Mouse (Mus musculus) embryonic facial prominence, embryonic 13.5 days (tissue): ENCODE data around the gene Ermp1. TPM values are rescaled to one million over a fixed set of nuclear protein-coding genes. Genes with fewer than 3 reads are reported as not detected.

Experiments
- ATAC-seq: fragments of 200-750 bp; cut with Nextera tagmentation; 2 replicates; pipeline ENCODE4 v1.8.0; 2017; ENCODE audit warnings: low read depth; ENCODE audit not compliant: insufficient number of reproducible peaks, insufficient read depth, low FRiP score, low TSS enrichment
- H3K27ac ChIP-seq: fragments of 300-500 bp; sonication (generic); 2 replicates; pipeline ENCODE4 v1.5.1; 2015; ENCODE audit warnings: moderate library complexity, mild to moderate bottlenecking, inconsistent platforms
- H3K27me3 ChIP-seq: fragments of 300-500 bp; sonication (generic); 2 replicates; pipeline ENCODE4 v1.6.1; 2015; ENCODE audit warnings: mild to moderate bottlenecking, inconsistent platforms
- H3K36me3 ChIP-seq: fragments of 300-500 bp; sonication (generic); 2 replicates; pipeline ENCODE4 v1.6.1; 2015; ENCODE audit warnings: mild to moderate bottlenecking, inconsistent platforms
- H3K4me1 ChIP-seq: fragments of 300-500 bp; sonication (generic); 2 replicates; pipeline ENCODE4 v1.6.1; 2015; ENCODE audit warnings: inconsistent platforms
- H3K4me2 ChIP-seq: fragments of 300-500 bp; sonication (generic); 2 replicates; pipeline ENCODE4 v1.6.1; 2015; ENCODE audit warnings: moderate library complexity, mild to moderate bottlenecking, inconsistent platforms
- H3K4me3 ChIP-seq: fragments of 300-500 bp; sonication (generic); 2 replicates; pipeline ENCODE4 v1.5.1; 2015; ENCODE audit warnings: mild to moderate bottlenecking, inconsistent platforms
- H3K9ac ChIP-seq: fragments of 300-500 bp; sonication (generic); 2 replicates; pipeline ENCODE4 v1.6.1; 2015; ENCODE audit warnings: mild to moderate bottlenecking, inconsistent platforms
- H3K9me3 ChIP-seq: fragments of 300-500 bp; sonication (generic); 2 replicates; pipeline ENCODE4 v1.6.1; 2016; ENCODE audit warnings: inconsistent platforms
- WGBS: fragments of 180-500 bp; shearing (Covaris S2); methylation state at CpG from one replicate; pipeline ENCODE4 v1.1.7; 2015; ENCODE audit warnings: mixed read lengths; 5-methylcytosine and 5-hydroxymethylcytosine counted together
- polyA plus RNA-seq: library from polyadenylated mRNA; unstranded; fragments of >200 nt; fragmentation: Nextera tagmentation; extraction: Ambion mirVana; gene quantifications from 2 replicates; pipeline ENCODE4 v1.2.1, GENCODE M21; 2015

The Ermp1 gene
- polyA plus RNA-seq, 1 experiment from 2014 or later, result 21.9 TPM

- H3K4me2 ChIP-seq, result no peak overlapping the region
- 19% methylated on average over 6 of the region's 6 CpGs for WGBS
- H3K4me1 ChIP-seq, result peaks cover 26% of the 10 kb centered on the region
- H3K27ac ChIP-seq, result no peak overlapping the region
- H3K9ac ChIP-seq, result no peak overlapping the region
- ATAC-seq, result no peak
- no peak overlapping the region for H3K4me3 ChIP-seq
- H3K27me3 ChIP-seq, result no peaks in the 10 kb centered on the region
- H3K9me3 ChIP-seq, result peaks cover 3% of the 10 kb centered on the region; the same call in 1 of the 2 replicates
- H3K36me3 ChIP-seq, result peaks cover 16% of the 10 kb centered on the region
Measured at GRCm38 (mm10) chr19:29642211-29642610, 6.0 kb downstream of the Ermp1 start.

- peaks cover 23% of the 10 kb centered on the region for H3K36me3 ChIP-seq
- WGBS, result 50% methylated on average over 5 of the region's 5 CpGs
- peak overlapping the region; percentile 46 for H3K4me2 ChIP-seq
- no peaks in the 10 kb centered on the region for H3K27me3 ChIP-seq
- H3K27ac ChIP-seq, result peak overlapping the region; percentile 57; the same call in 1 of the 2 replicates
- no peak overlapping the region for H3K9ac ChIP-seq
- H3K4me1 ChIP-seq, result peaks cover 20% of the 10 kb centered on the region
- peaks cover 3% of the 10 kb centered on the region; the same call in 1 of the 2 replicates for H3K9me3 ChIP-seq
- no peak for ATAC-seq
- H3K4me3 ChIP-seq, result no peak overlapping the region; the same call in 1 of the 2 replicates
Measured at GRCm38 (mm10) chr19:29641510-29641909, 6.7 kb downstream of the Ermp1 start.

GRCm38 (mm10) chr19:29641055-29641454 lies 7.2 kb downstream of the Ermp1 start:
- H3K4me3 ChIP-seq, result peak overlapping the region; percentile 6; the same call in 1 of the 2 replicates
- ATAC-seq, result peak; percentile 71; the same call in 1 of the 2 replicates
- peaks cover 3% of the 10 kb centered on the region; the same call in 1 of the 2 replicates for H3K9me3 ChIP-seq
- peak overlapping the region; percentile 46 for H3K4me2 ChIP-seq
- WGBS, result 26% methylated on average over 9 of the region's 9 CpGs
- H3K4me1 ChIP-seq, result peaks cover 20% of the 10 kb centered on the region
- peaks cover 23% of the 10 kb centered on the region for H3K36me3 ChIP-seq
- peak overlapping the region; percentile 57 for H3K27ac ChIP-seq
- no peaks in the 10 kb centered on the region for H3K27me3 ChIP-seq
- H3K9ac ChIP-seq, result no peak overlapping the region

GRCm38 (mm10) chr19:29612102-29612501 lies 36.1 kb downstream of the Ermp1 start:
- Histone ChIP-seq H3K4me2 (no peak overlapping the region), H3K4me1 (no peaks in the 10 kb centered on the region), H3K36me3 (peaks cover 52% of the 10 kb centered on the region), H3K9me3 (no peaks in the 10 kb centered on the region), H3K27ac (no peak overlapping the region), H3K27me3 (no peaks in the 10 kb centered on the region), H3K9ac (no peak overlapping the region), H3K4me3 (no peak overlapping the region)
- WGBS, result 78% methylated on average over 2 of the region's 2 CpGs
- no peak for ATAC-seq

- 92% methylated on average over 10 of the region's 10 CpGs for WGBS
- H3K4me1 ChIP-seq, result no peaks in the 10 kb centered on the region
- peaks cover 54% of the 10 kb centered on the region for H3K36me3 ChIP-seq
- no peak overlapping the region for H3K9ac ChIP-seq
- H3K27me3 ChIP-seq, result no peaks in the 10 kb centered on the region
- H3K4me3 ChIP-seq, result no peak overlapping the region
- ATAC-seq, result no peak
- no peak overlapping the region for H3K27ac ChIP-seq
- H3K4me2 ChIP-seq, result no peak overlapping the region
- no peaks in the 10 kb centered on the region for H3K9me3 ChIP-seq
Measured at GRCm38 (mm10) chr19:29610907-29611306, 37.3 kb downstream of the Ermp1 start.

GRCm38 (mm10) chr19:29608212-29608611 lies 40.0 kb downstream of the Ermp1 start:
- Histone ChIP-seq H3K9ac (no peak overlapping the region), H3K36me3 (peaks cover 49% of the 10 kb centered on the region), H3K4me2 (no peak overlapping the region), H3K27me3 (no peaks in the 10 kb centered on the region), H3K4me3 (no peak overlapping the region), H3K27ac (no peak overlapping the region), H3K9me3 (no peaks in the 10 kb centered on the region), H3K4me1 (no peaks in the 10 kb centered on the region)
- whole genome bisulfite sequencing, result 91% methylated on average over 4 of the region's 4 CpGs
- no peak for ATAC-seq

GRCm38 (mm10) chr19:29607521-29607920 lies 40.7 kb downstream of the Ermp1 start:
- ATAC-seq, result no peak
- 93% methylated on average over 4 of the region's 4 CpGs for WGBS

GRCm38 (mm10) chr19:29604653-29605052 lies 43.6 kb downstream of the Ermp1 start:
- Histone ChIP-seq H3K4me2 (no peak overlapping the region), H3K4me3 (no peak overlapping the region), H3K9me3 (no peaks in the 10 kb centered on the region), H3K36me3 (peaks cover 52% of the 10 kb centered on the region), H3K27ac (no peak overlapping the region), H3K27me3 (no peaks in the 10 kb centered on the region), H3K4me1 (no peaks in the 10 kb centered on the region), H3K9ac (no peak overlapping the region)
- WGBS, result 91% methylated on average over 3 of the region's 3 CpGs
- ATAC-seq, result no peak

More at GRCm38 (mm10) chr19:29607521-29607920, 40.7 kb downstream of the Ermp1 start:
- Histone ChIP-seq H3K9ac (no peak overlapping the region), H3K4me2 (no peak overlapping the region), H3K9me3 (no peaks in the 10 kb centered on the region), H3K36me3 (peaks cover 49% of the 10 kb centered on the region), H3K27ac (no peak overlapping the region), H3K4me1 (no peaks in the 10 kb centered on the region), H3K27me3 (no peaks in the 10 kb centered on the region), H3K4me3 (no peak overlapping the region)

GRCm38 (mm10) chr19:29603548-29604353 lies 44.5 kb downstream of the Ermp1 start:
- ATAC-seq, result no peak
- H3K9ac ChIP-seq, result no peak overlapping the region
- H3K4me1 ChIP-seq, result no peaks in the 10 kb centered on the region
- WGBS, result 85% methylated on average over 14 of the region's 14 CpGs
- H3K4me3 ChIP-seq, result no peak overlapping the region
- H3K36me3 ChIP-seq, result peaks cover 58% of the 10 kb centered on the region
- H3K4me2 ChIP-seq, result no peak overlapping the region
- H3K27ac ChIP-seq, result no peak overlapping the region
- H3K9me3 ChIP-seq, result no peaks in the 10 kb centered on the region
- H3K27me3 ChIP-seq, result no peaks in the 10 kb centered on the region

- Histone ChIP-seq H3K27me3 (no peaks in the 10 kb centered on the region), H3K9me3 (no peaks in the 10 kb centered on the region), H3K4me1 (no peaks in the 10 kb centered on the region), H3K4me3 (no peak overlapping the region), H3K36me3 (peaks cover 84% of the 10 kb centered on the region), H3K27ac (no peak overlapping the region), H3K9ac (no peak overlapping the region), H3K4me2 (no peak overlapping the region)
- 93% methylated on average over 5 of the region's 5 CpGs for WGBS
- no peak for ATAC-seq
Measured at GRCm38 (mm10) chr19:29598981-29599380, 49.2 kb downstream of the Ermp1 start.

GRCm38 (mm10) chr19:29596985-29597384 lies 51.2 kb downstream of the Ermp1 start:
- Histone ChIP-seq H3K27ac (no peak overlapping the region), H3K36me3 (peaks cover 69% of the 10 kb centered on the region), H3K4me1 (no peaks in the 10 kb centered on the region), H3K9me3 (no peaks in the 10 kb centered on the region), H3K4me2 (no peak overlapping the region), H3K9ac (no peak overlapping the region), H3K4me3 (no peak overlapping the region), H3K27me3 (no peaks in the 10 kb centered on the region)
- 93% methylated on average over 2 of the region's 2 CpGs for WGBS
- ATAC-seq, result no peak

- Histone ChIP-seq H3K4me1 (no peaks in the 10 kb centered on the region), H3K27me3 (no peaks in the 10 kb centered on the region), H3K9ac (no peak overlapping the region), H3K4me3 (no peak overlapping the region), H3K36me3 (peaks cover 71% of the 10 kb centered on the region), H3K4me2 (no peak overlapping the region), H3K27ac (no peak overlapping the region), H3K9me3 (no peaks in the 10 kb centered on the region)
- WGBS, result 92% methylated on average over 3 of the region's 3 CpGs
- no peak for ATAC-seq
Measured at GRCm38 (mm10) chr19:29596276-29596675, 51.9 kb downstream of the Ermp1 start.
